Mouse (Mus musculus) embryo, embryonic 10.5 days (tissue): ENCODE data around the gene Hlf.

Source experiments
- DNase-seq: peaks from one replicate; pipeline ENCODE4 v3.0.0-alpha.2; 2015; ENCODE audit warnings: low spot score

The Hlf gene

GRCm38 (mm10) chr11:90390817-90391173 lies at the start of gene Hlf:
Gene Hlf (minus strand): TSS chr11:90390895.
- DNase-seq = peak; percentile 95

GRCm38 (mm10) chr11:90438768-90439167 lies 48.1 kb upstream of the Hlf start:
- DNase-seq = no peak

- no peak for DNase-seq
These were observed 34.5 kb upstream of the Hlf start for GRCm38 (mm10) chr11:90425207-90425525.

- peak; percentile 51 for DNase-seq
These were observed 33.9 kb upstream of the Hlf start for GRCm38 (mm10) chr11:90424334-90425206.

- no peak for DNase-seq
These were observed 33.2 kb upstream of the Hlf start for GRCm38 (mm10) chr11:90423896-90424295.

- DNase-seq = no peak
These were observed 29.0 kb upstream of the Hlf start for GRCm38 (mm10) chr11:90419706-90420105.

GRCm38 (mm10) chr11:90417921-90418320 lies 27.2 kb upstream of the Hlf start:
- peak; percentile 96 for DNase-seq

- DNase-seq = no peak
These were observed 26.3 kb upstream of the Hlf start for GRCm38 (mm10) chr11:90417011-90417410.

GRCm38 (mm10) chr11:90398850-90399249 lies 8.2 kb upstream of the Hlf start:
- no peak for DNase-seq

- DNase-seq = peak; percentile 44
These were observed 833 bp upstream of the Hlf start for GRCm38 (mm10) chr11:90391271-90392185.

- no peak for DNase-seq
These were observed 536 bp downstream of the Hlf start for GRCm38 (mm10) chr11:90389902-90390816.

GRCm38 (mm10) chr11:90389174-90389901 lies 1.4 kb downstream of the Hlf start:
- DNase-seq = peak; percentile 49

GRCm38 (mm10) chr11:90387501-90388440 lies 2.9 kb downstream of the Hlf start:
- DNase-seq = no peak

GRCm38 (mm10) chr11:90382005-90382611 lies 8.6 kb downstream of the Hlf start:
- no peak for DNase-seq

GRCm38 (mm10) chr11:90381113-90381512 lies 9.6 kb downstream of the Hlf start:
- DNase-seq = no peak

GRCm38 (mm10) chr11:90380131-90380685 lies 10.5 kb downstream of the Hlf start:
- no peak for DNase-seq

GRCm38 (mm10) chr11:90378008-90378407 lies 12.7 kb downstream of the Hlf start:
- DNase-seq = no peak

- DNase-seq = no peak
These were observed 14.3 kb downstream of the Hlf start for GRCm38 (mm10) chr11:90376436-90376835.

GRCm38 (mm10) chr11:90371470-90372100 lies 19.1 kb downstream of the Hlf start:
- DNase-seq = no peak
